Mouse (Mus musculus): ENCODE results near the gene Cryzl1. TPM values are rescaled to one million over a fixed set of nuclear protein-coding genes. Genes with fewer than 3 reads are reported as not detected.

The Cryzl1 gene
- total RNA-seq, 2 experiments from 2014 or later = 23.0 to 25.0 TPM

- DNase-seq = peak; percentile 94 to 96
Measured at GRCm38 (mm10) chr16:91688619-91689334, 40.0 kb downstream of the Cryzl1 start, which contains the start of gene Donson. Gene Donson (minus strand): TSS chr16:91688770.

- no peak for DNase-seq
Measured at GRCm38 (mm10) chr16:91688023-91688618, 40.7 kb downstream of the Cryzl1 start.

GRCm38 (mm10) chr16:91686369-91686768 lies 42.4 kb downstream of the Cryzl1 start:
- DNase-seq = no peak

DNA sequence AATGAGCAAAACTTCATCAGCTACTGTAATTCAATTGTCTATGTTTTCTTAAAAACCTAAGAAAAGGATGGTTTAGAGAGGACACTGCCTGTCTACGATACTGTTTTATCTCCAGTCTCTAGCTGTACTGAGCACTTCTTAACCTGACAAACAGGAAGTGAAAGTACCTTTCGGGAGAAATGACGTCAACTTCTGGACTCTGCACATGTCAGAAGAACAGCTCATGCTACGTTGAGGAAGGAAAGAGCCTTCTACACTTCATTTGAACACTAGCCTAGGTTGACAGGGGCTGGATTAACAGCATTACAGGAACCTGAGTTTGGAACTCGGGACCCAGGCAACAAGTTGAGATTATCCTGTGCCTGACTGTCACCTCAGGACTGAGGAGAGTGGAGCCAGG lies 43.2 kb downstream of the Cryzl1 start:
- peak in 1 of 2 experiments; percentile 31 for DNase-seq

DNA sequence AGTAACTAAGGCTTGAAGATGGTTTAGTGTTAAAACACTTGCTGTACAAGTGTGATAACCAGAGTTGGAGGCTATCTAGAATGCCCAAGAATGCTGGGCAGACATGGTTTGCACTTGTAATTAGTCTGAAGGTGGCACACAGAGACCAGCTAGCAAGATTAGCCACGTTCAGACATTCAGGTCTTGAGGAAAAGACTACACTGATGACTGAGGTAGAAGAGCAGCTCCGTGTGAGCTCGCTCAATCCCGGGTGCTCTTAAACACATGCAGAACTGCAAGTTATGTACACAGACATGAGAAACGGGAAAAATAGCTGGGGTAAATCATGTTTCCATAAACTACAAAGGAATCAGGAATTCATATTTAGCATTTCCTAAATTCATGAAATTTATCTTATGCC lies 48.1 kb downstream of the Cryzl1 start:
- DNase-seq = no peak

GRCm38 (mm10) chr16:91678147-91678911 lies 50.4 kb downstream of the Cryzl1 start:
- no peak for DNase-seq

DNA sequence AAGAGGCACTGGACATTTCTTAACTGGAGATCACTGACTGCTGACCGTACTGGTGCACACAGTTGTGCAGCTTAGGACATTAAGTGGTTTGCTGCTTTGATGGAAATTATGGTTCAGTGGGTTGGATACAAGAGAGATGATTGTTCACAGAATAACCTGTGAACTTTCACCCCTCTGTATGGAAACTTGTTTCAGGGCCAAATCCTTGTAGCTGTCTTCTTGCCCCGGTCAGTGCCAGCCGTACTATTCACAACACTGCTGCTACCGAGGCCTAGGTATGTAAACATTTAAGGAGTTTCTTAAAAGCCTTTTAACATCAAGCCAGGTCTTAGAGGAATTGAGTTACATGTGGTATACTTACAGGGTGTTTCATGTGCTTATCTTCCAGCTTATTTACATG lies 54.3 kb downstream of the Cryzl1 start:
- DNase-seq = no peak

GRCm38 (mm10) chr16:91663795-91664194 lies 65.0 kb downstream of the Cryzl1 start:
- DNase-seq = no peak

GRCm38 (mm10) chr16:91662336-91662735 lies 66.4 kb downstream of the Cryzl1 start:
- DNase-seq = no peak

DNA sequence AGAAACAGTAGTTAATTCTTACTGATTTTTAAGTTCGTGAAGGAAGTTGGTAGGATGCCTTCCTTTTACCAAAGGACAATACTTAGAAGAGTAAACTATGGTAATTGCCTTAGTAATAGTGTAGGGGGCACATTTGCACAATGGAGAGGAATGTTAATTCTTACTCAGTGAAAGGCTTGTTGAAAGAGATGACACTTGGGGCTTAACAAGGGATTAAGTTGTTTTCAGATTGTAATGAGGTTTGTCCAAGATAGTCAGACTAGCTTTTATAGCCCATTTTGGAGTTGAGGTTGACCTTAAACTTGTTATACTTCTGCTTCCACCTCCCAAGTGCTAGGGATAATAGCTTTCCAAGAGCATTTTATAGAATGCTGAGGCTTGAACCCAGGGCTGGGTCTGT lies 67.4 kb downstream of the Cryzl1 start:
- no peak for DNase-seq

- no peak for DNase-seq
Measured at GRCm38 (mm10) chr16:91659798-91660197, 69.0 kb downstream of the Cryzl1 start.

- peak in 1 of 2 experiments; percentile 42 for DNase-seq
Measured at GRCm38 (mm10) chr16:91658471-91658870, 70.3 kb downstream of the Cryzl1 start.

- no peak for DNase-seq
Measured at GRCm38 (mm10) chr16:91657285-91657684, 71.5 kb downstream of the Cryzl1 start.

DNA sequence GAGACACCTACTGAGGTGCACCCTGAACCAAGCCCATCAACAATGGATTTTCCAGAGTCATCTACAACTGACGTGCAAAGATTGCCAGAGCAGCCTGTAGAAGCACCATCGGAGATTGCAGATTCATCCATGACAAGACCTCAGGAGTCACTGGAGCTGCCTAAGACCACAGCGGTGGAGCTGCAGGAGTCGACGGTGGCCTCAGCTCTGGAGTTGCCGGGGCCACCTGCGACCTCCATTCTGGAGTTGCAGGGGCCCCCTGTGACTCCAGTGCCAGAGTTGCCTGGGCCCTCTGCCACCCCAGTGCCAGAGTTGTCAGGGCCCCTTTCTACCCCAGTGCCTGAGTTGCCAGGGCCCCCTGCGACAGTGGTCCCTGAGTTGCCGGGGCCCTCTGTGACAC lies 73.5 kb downstream of the Cryzl1 start:
- no peak for DNase-seq

- DNase-seq = no peak
Measured at GRCm38 (mm10) chr16:91652191-91652590, 76.6 kb downstream of the Cryzl1 start.

DNA sequence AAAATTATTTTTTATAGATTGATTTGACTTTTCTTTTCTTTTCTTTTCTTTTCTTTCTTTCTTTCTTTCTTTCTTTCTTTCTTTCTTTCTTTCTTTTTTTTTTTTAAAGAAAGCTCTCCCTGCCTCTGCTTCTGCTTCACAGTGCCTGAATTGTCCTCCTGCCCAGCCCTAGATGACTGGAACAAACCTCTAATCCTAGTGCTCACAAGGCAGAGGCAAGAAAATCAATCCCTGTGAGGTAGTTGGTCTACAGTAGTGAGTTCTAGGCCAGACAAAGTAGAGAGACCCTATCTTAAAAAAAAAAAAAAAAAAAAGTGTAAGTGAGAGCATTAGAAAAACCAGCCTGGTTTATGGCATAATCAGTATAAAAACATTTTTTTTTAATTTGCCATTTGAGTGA lies 79.0 kb downstream of the Cryzl1 start:
- no peak for DNase-seq

DNA sequence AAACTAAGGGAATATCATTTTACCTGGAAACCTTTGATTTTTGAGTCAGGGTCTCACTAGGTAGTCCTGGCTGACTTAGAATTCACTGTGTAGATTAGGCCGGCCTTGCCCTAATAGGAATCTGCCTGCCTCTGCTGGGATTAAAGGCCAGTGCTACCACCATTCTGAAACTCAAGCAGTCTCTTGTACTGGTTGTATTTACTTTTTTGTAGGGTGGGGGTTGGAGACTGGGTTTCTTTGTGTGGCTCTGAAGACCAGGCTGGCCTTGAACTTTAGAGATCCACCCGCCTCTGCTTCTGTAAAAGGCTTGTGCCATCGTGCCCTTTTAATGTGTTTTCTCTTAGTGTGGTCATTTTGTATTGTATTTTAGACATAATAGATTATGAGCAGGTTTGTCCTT lies 79.5 kb downstream of the Cryzl1 start:
- no peak for DNase-seq

DNA sequence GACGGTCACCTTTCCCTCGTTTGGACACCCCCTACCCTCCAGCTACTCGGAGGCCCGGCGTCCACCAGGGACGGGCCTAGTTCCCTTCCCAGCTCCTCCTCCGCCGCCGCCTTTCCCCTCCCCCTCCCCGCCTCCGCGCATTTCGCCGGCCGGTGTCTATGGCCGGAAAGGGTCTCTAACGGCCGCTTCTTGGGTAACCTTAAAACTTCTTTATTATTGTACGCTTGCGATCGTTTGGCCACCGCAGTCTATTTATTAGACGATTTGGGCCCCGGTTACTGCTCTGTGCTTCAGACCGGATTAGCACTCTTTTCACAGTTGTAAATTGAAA lies 80.6 kb downstream of the Cryzl1 start:
- peak; percentile 84 to 91 for DNase-seq

- peak; percentile 95 to 99 for DNase-seq
Measured at GRCm38 (mm10) chr16:91647461-91648219, 81.1 kb downstream of the Cryzl1 start, which contains the start of gene Son. Gene Son (plus strand): TSS chr16:91647506.

DNA sequence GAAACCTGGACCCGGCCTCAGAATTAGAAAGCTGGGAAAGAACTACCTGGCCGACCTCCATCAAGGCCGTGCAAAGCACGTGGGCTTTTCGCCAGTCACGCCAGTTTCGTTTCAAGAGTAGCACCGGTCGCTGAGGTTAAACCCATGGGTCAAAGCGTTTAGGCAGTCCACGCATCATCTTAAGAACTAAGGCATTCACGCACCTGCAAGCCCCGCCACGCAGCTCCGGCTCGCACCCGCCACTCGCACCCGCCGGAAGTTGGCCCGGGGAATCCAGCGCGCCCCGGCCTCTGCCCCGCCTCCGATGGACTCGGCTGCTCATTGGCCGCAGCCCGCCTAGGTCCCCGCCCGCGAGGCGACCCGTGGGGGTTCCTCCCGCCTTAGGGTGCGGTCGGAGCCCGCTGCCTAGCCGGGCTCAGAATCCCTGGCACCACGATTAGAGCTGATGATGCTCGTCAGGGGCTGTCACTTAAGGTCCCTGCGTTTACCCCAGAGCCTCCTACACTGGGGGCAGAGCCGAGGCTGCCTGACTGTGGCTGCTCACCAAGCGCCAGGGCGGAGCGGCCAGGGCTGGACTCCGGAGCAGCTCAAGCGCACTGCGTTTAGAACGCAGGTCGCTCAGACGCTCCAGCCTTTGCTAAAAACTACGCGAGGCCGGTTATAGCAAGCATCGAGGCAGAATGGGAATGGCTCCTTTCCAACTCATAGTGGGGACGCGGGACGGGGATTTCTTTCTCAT lies 81.9 kb downstream of the Cryzl1 start, which contains the start of gene Gart:
Gart (minus strand) TSS at position 272 of the 739 bp plus-strand sequence.
- DNase-seq = peak; percentile 94 to 97

GRCm38 (mm10) chr16:91645995-91646602 lies 82.7 kb downstream of the Cryzl1 start:
- DNase-seq = no peak

All from heart, adult 18-20 months (tissue).